Mouse (Mus musculus) MEL (cell line): Measurements from ENCODE around the gene Cd151. TPM values are rescaled to one million over a fixed set of nuclear protein-coding genes. Genes with fewer than 3 reads are reported as not detected.
A peak's percentile ranks its signal among the peaks of the same experiment; 100 is the strongest.

Source experiments
- DNase-seq: peaks from one replicate; pipeline ENCODE4 v3.0.0; 2011; ENCODE audit warnings: low read depth, low spot score
- H3K27ac ChIP-seq: 2 replicates; pipeline ENCODE4 v1.5.1; 2012; ENCODE audit warnings: low read depth, mild to moderate bottlenecking, control low read depth, low read length, moderate library complexity; ENCODE audit not compliant: control insufficient read depth
- H3K27me3 ChIP-seq, 2 experiments: fragments of 150-350 bp in 1 of 2; sonication (generic) in 1 of 2; 2 replicates each; pipeline ENCODE4 v1.6.1; 2012; ENCODE audit warnings: low read length in 2 of 2, mild to moderate bottlenecking in 2 of 2, improper control_type of control experiment in 1 of 2, moderate library complexity in 1 of 2; ENCODE audit not compliant: insufficient read depth in 2 of 2, control insufficient read depth in 1 of 2
- H3K36me3 ChIP-seq, 2 experiments: 2 replicates each; pipeline ENCODE4 v1.6.1; 2012 to 2014; ENCODE audit warnings: low read length in 2 of 2, improper control_type of control experiment in 1 of 2, inconsistent platforms in 1 of 2, mild to moderate bottlenecking in 1 of 2; ENCODE audit not compliant: insufficient read depth in 2 of 2, control insufficient read depth in 1 of 2
- H3K4me1 ChIP-seq, 2 experiments: fragments of 150-350 bp in 1 of 2; sonication (generic) in 1 of 2; 2 replicates each; pipeline ENCODE4 v1.6.1; 2012; ENCODE audit warnings: low read length in 2 of 2, improper control_type of control experiment in 1 of 2, mild to moderate bottlenecking in 1 of 2; ENCODE audit not compliant: insufficient read depth in 2 of 2, control insufficient read depth in 1 of 2
- H3K4me3 ChIP-seq, 2 experiments: fragments of 150-350 bp in 1 of 2; sonication (generic) in 1 of 2; 2 replicates each; pipeline ENCODE4 v1.5.1; 2012; ENCODE audit warnings: low read depth in 2 of 2, low read length in 2 of 2, mild to moderate bottlenecking in 2 of 2, moderate library complexity in 2 of 2, control low read depth in 1 of 2, improper control_type of control experiment in 1 of 2; ENCODE audit not compliant: control insufficient read depth in 1 of 2, insufficient read depth in 1 of 2
- H3K79me2 ChIP-seq: 2 replicates; pipeline ENCODE4 v1.6.1; 2012; ENCODE audit warnings: mild to moderate bottlenecking, low read length, moderate library complexity; ENCODE audit not compliant: control insufficient read depth, poor library complexity, insufficient read depth
- H3K9ac ChIP-seq: 2 replicates; pipeline ENCODE4 v1.6.1; 2012; ENCODE audit warnings: low read depth, mild to moderate bottlenecking, control low read depth, low read length, moderate library complexity; ENCODE audit not compliant: control insufficient read depth, poor library complexity, severe bottlenecking
- H3K9me3 ChIP-seq: fragments of 150-350 bp; sonication (generic); replicated peaks from 2 replicates; pipeline ENCODE4 v1.6.1; 2012; ENCODE audit warnings: mild to moderate bottlenecking, low read length, improper control_type of control experiment, moderate library complexity; ENCODE audit not compliant: insufficient read depth
- MAFK ChIP-seq: IDR thresholded peaks from 2 replicates; pipeline ENCODE4 v1.6.1; 2011; ENCODE audit warnings: low read depth, mild to moderate bottlenecking, low read length, improper control_type of control experiment, borderline replicate concordance
- MAX ChIP-seq: IDR thresholded peaks from 2 replicates; pipeline ENCODE4 v1.6.1; 2011; ENCODE audit warnings: low read length, improper control_type of control experiment
- MEF2A ChIP-seq: IDR thresholded peaks from 2 replicates; pipeline ENCODE4 v1.6.1; 2014; ENCODE audit warnings: low read depth, mild to moderate bottlenecking, inconsistent platforms, low read length, improper control_type of control experiment; ENCODE audit not compliant: poor library complexity, insufficient replicate concordance, severe bottlenecking; ENCODE audit errors: extremely low read depth
- MYC ChIP-seq: IDR thresholded peaks from 2 replicates; pipeline ENCODE4 v1.6.1; 2011; ENCODE audit warnings: low read depth, mild to moderate bottlenecking, low read length, improper control_type of control experiment, moderate library complexity
- NELFE ChIP-seq: IDR thresholded peaks from 2 replicates; pipeline ENCODE4 v1.6.1; 2011; ENCODE audit warnings: low read depth, low read length, improper control_type of control experiment
- POLR2A ChIP-seq, 2 experiments: IDR thresholded peaks; 2 replicates each; pipeline ENCODE4 v1.6.1; 2011 to 2012; ENCODE audit warnings: low read length in 2 of 2, mild to moderate bottlenecking in 2 of 2, control low read depth in 1 of 2, improper control_type of control experiment in 1 of 2, low read depth in 1 of 2, moderate library complexity in 1 of 2; ENCODE audit not compliant: control insufficient read depth in 1 of 2, insufficient read depth in 1 of 2, poor library complexity in 1 of 2
- POLR2AphosphoS2 ChIP-seq: IDR thresholded peaks from 2 replicates; pipeline ENCODE4 v1.6.1; 2011; ENCODE audit warnings: low read length, improper control_type of control experiment
- RAD21 ChIP-seq: IDR thresholded peaks from 2 replicates; pipeline ENCODE4 v1.6.1; 2011; ENCODE audit warnings: mild to moderate bottlenecking, low read depth, low read length, improper control_type of control experiment
- RCOR1 ChIP-seq: IDR thresholded peaks from 2 replicates; pipeline ENCODE4 v1.6.1; 2012; ENCODE audit warnings: low read depth, mild to moderate bottlenecking, inconsistent platforms, low read length, improper control_type of control experiment
- SIN3A ChIP-seq: IDR thresholded peaks from 2 replicates; pipeline ENCODE4 v1.6.1; 2012; ENCODE audit warnings: low read length, improper control_type of control experiment, inconsistent platforms
- SMC3 ChIP-seq: IDR thresholded peaks from 2 replicates; pipeline ENCODE4 v1.6.1; 2011; ENCODE audit warnings: low read depth, low read length, improper control_type of control experiment
- TAL1 ChIP-seq: IDR thresholded peaks from 2 replicates; pipeline ENCODE4 v1.6.1; 2012; ENCODE audit warnings: mild to moderate bottlenecking, inconsistent platforms, low read length, moderate library complexity, mixed read lengths
- UBTF ChIP-seq: IDR thresholded peaks from 2 replicates; pipeline ENCODE4 v1.6.1; 2012; ENCODE audit warnings: low read depth, mild to moderate bottlenecking, inconsistent platforms, low read length, improper control_type of control experiment, moderate library complexity, borderline replicate concordance; ENCODE audit not compliant: insufficient read depth
- USF1 ChIP-seq: IDR thresholded peaks from 2 replicates; pipeline ENCODE4 v1.6.1; 2014; ENCODE audit warnings: low read depth, mild to moderate bottlenecking, inconsistent platforms, low read length, improper control_type of control experiment, moderate library complexity
- USF2 ChIP-seq, 2 experiments: IDR thresholded peaks; 2 replicates each; pipeline ENCODE4 v1.6.1; 2011 to 2012; ENCODE audit warnings: improper control_type of control experiment in 2 of 2, low read length in 2 of 2, borderline replicate concordance in 1 of 2, inconsistent platforms in 1 of 2, low read depth in 1 of 2, mild to moderate bottlenecking in 1 of 2; ENCODE audit not compliant: insufficient read depth in 1 of 2
- ZC3H11A ChIP-seq: IDR thresholded peaks from 2 replicates; pipeline ENCODE4 v1.6.1; 2012; ENCODE audit warnings: low read depth, mild to moderate bottlenecking, inconsistent platforms, low read length, improper control_type of control experiment
- polyA plus RNA-seq, 2 experiments: library from polyadenylated mRNA; stranded (reverse) in 1 of 2; unstranded in 1 of 2; fragments of >175 nt in 1 of 2; fragments of >200 nt in 1 of 2; gene quantifications; 2 replicates each; pipeline versions ENCODE4 v1.2.1 to v1.2.4; 2012; ENCODE audit warnings: low replicate concordance in 2 of 2, low read depth in 1 of 2; ENCODE audit not compliant: insufficient read length in 2 of 2, insufficient read depth in 1 of 2, missing spikeins in 1 of 2
- total RNA-seq: library from RNA; depleted of rRNA; stranded (reverse); fragments of 300-350 nt; gene quantifications from 2 replicates; pipeline ENCODE4 v1.2.3, GENCODE M21; 2012

Gene Cd151
- total and polyA plus RNA-seq, 3 experiments = 40.6 to 86.6 TPM; not detected in 1

- DNase-seq = no peak
- no peaks in the 10 kb centered on the region for H3K27me3 ChIP-seq
- no peak overlapping the region for H3K27ac ChIP-seq
- H3K9ac ChIP-seq = no peak overlapping the region
- H3K4me1 ChIP-seq = peaks cover 4 to 22% of the 10 kb centered on the region in 2 experiments; a peak in 3 of 4 replicates
- H3K9me3 ChIP-seq = no peaks in the 10 kb centered on the region
- no peak overlapping the region for H3K4me3 ChIP-seq
- TF ChIP-seq UBTF (no peak), ZC3H11A (no peak), TAL1 (no peak), MAX (no peak), USF1 (no peak), POLR2A (IDR thresholded peaks at IDR 0.05; ENCODE audit: control insufficient read depth in 1 of 2, insufficient read depth in 1 of 2, low read depth in 1 of 2, low read length in 2 of 2, poor library complexity in 1 of 2) (no peak), MYC (no peak), MAFK (no peak), USF2 (IDR thresholded peaks at IDR 0.05; ENCODE audit: borderline replicate concordance in 1 of 2, insufficient read depth in 1 of 2, low read depth in 1 of 2, low read length in 2 of 2) (no peak), RCOR1 (no peak), SMC3 (no peak), MEF2A (no peak)
- H3K36me3 ChIP-seq = peaks cover 0 to 20% of the 10 kb centered on the region in 2 experiments; a peak in 2 of 4 replicates
- peaks cover 28% of the 10 kb centered on the region for H3K79me2 ChIP-seq
Measured at GRCm38 (mm10) chr7:141433517-141434400, 33.4 kb upstream of the Cd151 start.

GRCm38 (mm10) chr7:141434464-141434863 is 32.7 kb upstream of the Cd151 start:
- peak overlapping the region; percentile 51 to 66; a peak in 3 of 4 replicates for H3K4me3 ChIP-seq
- H3K9ac ChIP-seq = peak overlapping the region; percentile 70
- no peak overlapping the region for H3K27ac ChIP-seq
- TF ChIP-seq POLR2AphosphoS2 (no peak), RAD21 (no peak), SIN3A (no peak), NELFE (no peak), USF1 (no peak), USF2 (IDR thresholded peaks at IDR 0.05; ENCODE audit: borderline replicate concordance in 1 of 2, insufficient read depth in 1 of 2, low read depth in 1 of 2, low read length in 2 of 2) (no peak)
- peaks cover 28% of the 10 kb centered on the region for H3K79me2 ChIP-seq
- no peaks in the 10 kb centered on the region for H3K9me3 ChIP-seq
- no peak for DNase-seq
- H3K4me1 ChIP-seq = peaks cover 4 to 22% of the 10 kb centered on the region in 2 experiments; a peak in 3 of 4 replicates
- H3K27me3 ChIP-seq = no peaks in the 10 kb centered on the region
- peaks cover 0 to 20% of the 10 kb centered on the region in 2 experiments; a peak in 2 of 4 replicates for H3K36me3 ChIP-seq
